Mouse (Mus musculus) forebrain, embryonic 11.5 days (tissue): ENCODE measurements at regions not wholly inside any gene's neighbourhood (a gene's known extent, or its start where the extent isn't known, plus 50 kb on each side); places are given as distances from the start of the nearest gene placed in this dataset.
A peak's percentile ranks its signal among the peaks of the same experiment; 100 is the strongest.

Experiments
- ATAC-seq: fragments of 200-750 bp; cut with Nextera tagmentation; replicated peaks from 2 replicates; pipeline ENCODE4 v1.8.0; 2017; ENCODE audit warnings: moderate TSS enrichment; ENCODE audit not compliant: low FRiP score
- DNase-seq: peaks from one replicate; pipeline ENCODE4 v3.0.0-alpha.2; 2017; ENCODE audit warnings: low spot score
- H3K27ac ChIP-seq: fragments of 300-500 bp; sonication (generic); 2 replicates; pipeline ENCODE4 v1.5.1; 2014; ENCODE audit warnings: low read depth, low read length
- H3K27me3 ChIP-seq: fragments of 300-500 bp; sonication (generic); 2 replicates; pipeline ENCODE4 v1.6.1; 2014; ENCODE audit warnings: mild to moderate bottlenecking, low read length, mixed read lengths; ENCODE audit not compliant: control insufficient read depth, insufficient read depth
- H3K36me3 ChIP-seq: fragments of 300-500 bp; sonication (generic); 2 replicates; pipeline ENCODE4 v1.6.1; 2014; ENCODE audit warnings: mild to moderate bottlenecking, low read length, moderate library complexity, mixed read lengths; ENCODE audit not compliant: control insufficient read depth, insufficient read depth
- H3K4me1 ChIP-seq: fragments of 300-500 bp; sonication (generic); replicated peaks from 2 replicates; pipeline ENCODE4 v1.6.1; 2014; ENCODE audit warnings: low read length, mixed read lengths; ENCODE audit not compliant: control insufficient read depth, insufficient read depth
- H3K4me2 ChIP-seq: fragments of 300-500 bp; sonication (generic); 2 replicates; pipeline ENCODE4 v1.6.1; 2014; ENCODE audit warnings: low read depth, mild to moderate bottlenecking, low read length, moderate library complexity, mixed read lengths; ENCODE audit not compliant: severe bottlenecking
- H3K4me3 ChIP-seq: fragments of 300-500 bp; sonication (generic); 2 replicates; pipeline ENCODE4 v1.5.1; 2014; ENCODE audit warnings: low read depth, low read length
- H3K9ac ChIP-seq: fragments of 300-500 bp; sonication (generic); 2 replicates; pipeline ENCODE4 v1.6.1; 2014; ENCODE audit warnings: low read length
- H3K9me3 ChIP-seq: fragments of 300-500 bp; sonication (generic); 2 replicates; pipeline ENCODE4 v1.6.1; 2016; ENCODE audit warnings: low read length, mixed read lengths; ENCODE audit not compliant: control insufficient read depth
- WGBS: fragments of 180-500 bp; shearing (Covaris S2); extraction: QIAGEN DNeasy Blood & Tissue Kit; methylation state at CpG from one replicate; pipeline ENCODE4 v1.1.7; 2014; 5-methylcytosine and 5-hydroxymethylcytosine counted together

GRCm38 (mm10) chr6:127359391-127359874 lies 87.2 kb upstream of the Parp11 start:
- peaks cover 16% of the 10 kb centered on the region for H3K4me1 ChIP-seq
- ATAC-seq = peak; percentile 28; the same call in 1 of the 2 replicates

GRCm38 (mm10) chr6:127362166-127362565 lies 84.5 kb upstream of the Parp11 start:
- Histone ChIP-seq H3K9me3 (no peaks in the 10 kb centered on the region), H3K4me2 (no peak overlapping the region), H3K27ac (no peak overlapping the region), H3K9ac (no peak overlapping the region), H3K4me1 (peaks cover 17% of the 10 kb centered on the region), H3K27me3 (no peaks in the 10 kb centered on the region), H3K4me3 (no peak overlapping the region), H3K36me3 (no peaks in the 10 kb centered on the region)
- 78% methylated on average over 5 of the region's 5 CpGs for WGBS
- DNase-seq (no peak), ATAC-seq (no peak)

More at GRCm38 (mm10) chr6:127359391-127359874, 87.2 kb upstream of the Parp11 start:
- H3K27me3 ChIP-seq = no peaks in the 10 kb centered on the region
- H3K4me3 ChIP-seq = no peak overlapping the region
- 46% methylated on average over 9 of the region's 9 CpGs for WGBS
- peak; percentile 83 for DNase-seq
- no peaks in the 10 kb centered on the region for H3K9me3 ChIP-seq
- no peak overlapping the region for H3K4me2 ChIP-seq
- H3K36me3 ChIP-seq = no peaks in the 10 kb centered on the region
- H3K27ac ChIP-seq = no peak overlapping the region
- H3K9ac ChIP-seq = no peak overlapping the region

GRCm38 (mm10) chr6:127362966-127363752 lies 83.5 kb upstream of the Parp11 start:
- no peaks in the 10 kb centered on the region for H3K27me3 ChIP-seq
- H3K36me3 ChIP-seq = no peaks in the 10 kb centered on the region
- no peaks in the 10 kb centered on the region for H3K9me3 ChIP-seq
- peaks cover 17% of the 10 kb centered on the region for H3K4me1 ChIP-seq
- ATAC-seq (peak; percentile 78), DNase-seq (peak; percentile 73)
- H3K27ac ChIP-seq = peak overlapping the region; percentile 71
- H3K9ac ChIP-seq = peak overlapping the region; percentile 35; the same call in 1 of the 2 replicates
- 6% methylated on average over 8 of the region's 8 CpGs for WGBS
- H3K4me2 ChIP-seq = no peak overlapping the region
- H3K4me3 ChIP-seq = no peak overlapping the region

GRCm38 (mm10) chr6:127363871-127364590 lies 82.6 kb upstream of the Parp11 start:
- 26% methylated on average over 7 of the region's 7 CpGs for WGBS
- Histone ChIP-seq H3K27me3 (no peaks in the 10 kb centered on the region), H3K4me1 (peaks cover 17% of the 10 kb centered on the region), H3K27ac (peak overlapping the region; percentile 71; the same call in 1 of the 2 replicates), H3K9me3 (no peaks in the 10 kb centered on the region), H3K4me2 (no peak overlapping the region), H3K36me3 (no peaks in the 10 kb centered on the region), H3K4me3 (no peak overlapping the region), H3K9ac (no peak overlapping the region)
- DNase-seq = no peak
- ATAC-seq = no peak

- H3K9ac ChIP-seq = no peak overlapping the region
- no peak overlapping the region for H3K27ac ChIP-seq
- peaks cover 17% of the 10 kb centered on the region for H3K4me1 ChIP-seq
- no peak for DNase-seq
- WGBS = 35% methylated on average over 5 of the region's 5 CpGs
- ATAC-seq = no peak
- H3K9me3 ChIP-seq = no peaks in the 10 kb centered on the region
- no peak overlapping the region for H3K4me2 ChIP-seq
- no peaks in the 10 kb centered on the region for H3K36me3 ChIP-seq
- H3K27me3 ChIP-seq = no peaks in the 10 kb centered on the region
- no peak overlapping the region for H3K4me3 ChIP-seq
Measured at GRCm38 (mm10) chr6:127364591-127365187, 82.0 kb upstream of the Parp11 start.

GRCm38 (mm10) chr6:127365246-127365645 lies 81.4 kb upstream of the Parp11 start:
- Histone ChIP-seq H3K4me1 (peaks cover 17% of the 10 kb centered on the region), H3K4me2 (no peak overlapping the region), H3K4me3 (no peak overlapping the region), H3K27ac (no peak overlapping the region), H3K9me3 (no peaks in the 10 kb centered on the region), H3K36me3 (no peaks in the 10 kb centered on the region), H3K27me3 (no peaks in the 10 kb centered on the region), H3K9ac (no peak overlapping the region)
- DNase-seq = no peak
- no peak for ATAC-seq
- WGBS = 58% methylated on average over 7 of the region's 7 CpGs

- Histone ChIP-seq H3K27ac (no peak overlapping the region), H3K4me1 (peaks cover 17% of the 10 kb centered on the region)
- 51% methylated on average over 2 of the region's 2 CpGs for WGBS
Measured at GRCm38 (mm10) chr6:127365651-127366050, 81.0 kb upstream of the Parp11 start.

GRCm38 (mm10) chr6:127373052-127373451 lies 73.6 kb upstream of the Parp11 start:
- DNase-seq (no peak), ATAC-seq (no peak)
- H3K27ac ChIP-seq = no peak overlapping the region

More at GRCm38 (mm10) chr6:127365651-127366050, 81.0 kb upstream of the Parp11 start:
- ATAC-seq (no peak), DNase-seq (no peak)
- H3K36me3 ChIP-seq = no peaks in the 10 kb centered on the region
- H3K9me3 ChIP-seq = no peaks in the 10 kb centered on the region
- H3K4me3 ChIP-seq = no peak overlapping the region
- no peaks in the 10 kb centered on the region for H3K27me3 ChIP-seq
- no peak overlapping the region for H3K4me2 ChIP-seq
- H3K9ac ChIP-seq = no peak overlapping the region

More at GRCm38 (mm10) chr6:127373052-127373451, 73.6 kb upstream of the Parp11 start:
- Histone ChIP-seq H3K36me3 (no peaks in the 10 kb centered on the region), H3K9me3 (no peaks in the 10 kb centered on the region), H3K4me1 (no peaks in the 10 kb centered on the region), H3K27me3 (no peaks in the 10 kb centered on the region), H3K9ac (no peak overlapping the region), H3K4me3 (no peak overlapping the region), H3K4me2 (no peak overlapping the region)
- 77% methylated on average over 5 of the region's 5 CpGs for WGBS
